ENCODE assay signal across 8 mouse cellular contexts in genomic region chr14:19839600-19840332, GRCm38 (mm10). TPM values are rescaled to one million over a fixed set of nuclear protein-coding genes. Genes with fewer than 3 reads are reported as not detected.
DNase-seq lines count a peak whose midpoint lies in the region; ATAC-seq and TF ChIP-seq lines count a peak whose summit lies in the region.

No protein-coding gene starts in this region.

- H3K36me3 ChIP-seq in G1E (replicated peaks), result no peaks in the 10 kb centered on the region
- H3K36me3 ChIP-seq in forebrain, embryonic 14.5 days (ENCODE audit: control insufficient read depth, insufficient read depth, low read length), result no peaks in the 10 kb centered on the region
- no peaks in the 10 kb centered on the region for H3K36me3 ChIP-seq in liver, postnatal 0 days (replicated peaks; ENCODE audit: insufficient read depth, low read length)
- H3K36me3 ChIP-seq in neural tube, embryonic 13.5 days, result no peaks in the 10 kb centered on the region

- ATAC-seq in G1E (ENCODE audit: extremely low read depth, insufficient number of reproducible peaks, low FRiP score, poor library complexity, severe bottlenecking), result no peak
- peak; percentile 73 for ATAC-seq in forebrain, embryonic 14.5 days
- peak; percentile 19; the same call in 1 of the 2 replicates for ATAC-seq in liver, postnatal 0 days
- peak; percentile 85 for ATAC-seq in neural tube, embryonic 13.5 days (ENCODE audit: low read depth)

- peaks cover 7% of the 10 kb centered on the region for H3K9me3 ChIP-seq in G1E (replicated peaks)
- no peaks in the 10 kb centered on the region for H3K9me3 ChIP-seq in forebrain, embryonic 14.5 days (replicated peaks; ENCODE audit: control insufficient read depth, low read length)
- no peaks in the 10 kb centered on the region for H3K9me3 ChIP-seq in liver, postnatal 0 days (ENCODE audit: low read length)
- H3K9me3 ChIP-seq in neural tube, embryonic 13.5 days, result no peaks in the 10 kb centered on the region

- DNase-seq in G1E (ENCODE audit: low spot score), result peak; percentile 28
- DNase-seq in cerebellum, adult 11 months, result peak; percentile 58
- peak; percentile 79 for DNase-seq in forebrain, embryonic 14.5 days (ENCODE audit: low spot score)
- peak; percentile 69 to 81 for DNase-seq in heart, postnatal 10 days
- DNase-seq in kidney, postnatal 4 days, result peak; percentile 78 to 82
- peak; percentile 64 for DNase-seq in liver, postnatal 0 days
- DNase-seq in thymus, postnatal 10 days (ENCODE audit: low spot score in 2 of 2), result peak; percentile 22 to 72

- peak; percentile 34; the same call in 1 of the 2 replicates for TF ChIP-seq CTCF in G1E (IDR thresholded peaks at IDR 0.05; ENCODE audit: low read depth, low read length)
- TF ChIP-seq CTCF in liver, postnatal 0 days (IDR thresholded peaks at IDR 0.05; ENCODE audit: low read depth), result peak; percentile 80

- no peak overlapping the region for H3K27ac ChIP-seq in forebrain, embryonic 14.5 days (ENCODE audit: low read depth, low read length)
- H3K27ac ChIP-seq in liver, postnatal 0 days (ENCODE audit: low read depth), result no peak overlapping the region
- no peak overlapping the region for H3K27ac ChIP-seq in neural tube, embryonic 13.5 days (replicated peaks)

- no peak for TF ChIP-seq EP300 in liver, postnatal 0 days (IDR thresholded peaks at IDR 0.05; ENCODE audit: low read depth)

- peak overlapping the region; percentile 37 for H3K4me2 ChIP-seq in forebrain, embryonic 14.5 days (ENCODE audit: low read length)
- peak overlapping the region; percentile 67 for H3K4me2 ChIP-seq in liver, postnatal 0 days (ENCODE audit: low read depth, low read length)
- peak overlapping the region; percentile 50 for H3K4me2 ChIP-seq in neural tube, embryonic 13.5 days

- intact Hi-C loops in heart, postnatal 10 days (cut with DNase I), result loop anchor here (1.0 to 5.0 kb wide), 3 partner anchors 137 to 418 kb away; partner anchors contain the start of gene Gng2

- H3K4me3 ChIP-seq in G1E (ENCODE audit: low read depth, low read length), result peak overlapping the region; percentile 30; the same call in 1 of the 2 replicates
- H3K4me3 ChIP-seq in forebrain, embryonic 14.5 days (ENCODE audit: low read depth, low read length), result no peak overlapping the region
- peak overlapping the region; percentile 32 for H3K4me3 ChIP-seq in liver, postnatal 0 days (ENCODE audit: low read depth, low read length)
- peak overlapping the region; percentile 16; the same call in 1 of the 2 replicates for H3K4me3 ChIP-seq in neural tube, embryonic 13.5 days

- peaks cover 30% of the 10 kb centered on the region for H3K27me3 ChIP-seq in G1E (ENCODE audit: insufficient read depth, low read length)
- H3K27me3 ChIP-seq in forebrain, embryonic 14.5 days (replicated peaks; ENCODE audit: control insufficient read depth, insufficient read depth, low read length), result no peaks in the 10 kb centered on the region
- no peaks in the 10 kb centered on the region for H3K27me3 ChIP-seq in liver, postnatal 0 days (ENCODE audit: insufficient read depth, low read length)
- no peaks in the 10 kb centered on the region for H3K27me3 ChIP-seq in neural tube, embryonic 13.5 days

- H3K4me1 ChIP-seq in G1E (ENCODE audit: insufficient read depth, low read depth, low read length), result peaks cover 12% of the 10 kb centered on the region
- no peaks in the 10 kb centered on the region for H3K4me1 ChIP-seq in forebrain, embryonic 14.5 days (ENCODE audit: control insufficient read depth, insufficient read depth, low read length)
- peaks cover 3% of the 10 kb centered on the region; the same call in 1 of the 2 replicates for H3K4me1 ChIP-seq in liver, postnatal 0 days (ENCODE audit: insufficient read depth)
- H3K4me1 ChIP-seq in neural tube, embryonic 13.5 days (replicated peaks), result 0 out of 2 replicates have a peak, but pooled peaks cover 3% of the 10 kb centered on the region

- WGBS in forebrain, embryonic 14.5 days, result 23% methylated on average over 15 of the region's 15 CpGs
- 27% methylated on average over 15 of the region's 15 CpGs for WGBS in liver, postnatal 0 days (ENCODE audit: insufficient replicate concordance)
- WGBS in neural tube, embryonic 13.5 days, result 26% methylated on average over 15 of the region's 15 CpGs

- H3K9ac ChIP-seq in forebrain, embryonic 14.5 days (ENCODE audit: low read length), result no peak overlapping the region; the same call in 1 of the 2 replicates
- peak overlapping the region; percentile 41; the same call in 1 of the 2 replicates for H3K9ac ChIP-seq in liver, postnatal 0 days (replicated peaks)
- peak overlapping the region; percentile 59; the same call in 1 of the 2 replicates for H3K9ac ChIP-seq in neural tube, embryonic 13.5 days

RNA-seq across cellular contexts. Expression of gene Rtraf, which starts 16.1 kb away (rescaled TPM):
- total RNA-seq in G1E (2014; fragmentation: Nextera tagmentation), result 161 and 191 TPM in 2 replicates
- total RNA-seq in G1E (2017), result 120 TPM in 2 replicates
- 269 and 392 TPM in 2 replicates for polyA plus RNA-seq in G1E (2012)
- polyA plus RNA-seq in forebrain, embryonic 14.5 days (2014; fragmentation: Nextera tagmentation; extraction: Ambion mirVana), result 215 and 252 TPM in 2 replicates
- total RNA-seq in heart, postnatal 10 days (2021), result 10 to 100 TPM; 75.5 to 77.7 TPM
- 100 and 106 TPM in 2 replicates for polyA plus RNA-seq in liver, postnatal 0 days (2015; fragmentation: Nextera tagmentation; extraction: Ambion mirVana)
- 213 and 226 TPM in 2 replicates for polyA plus RNA-seq in neural tube, embryonic 13.5 days (2015; fragmentation: Nextera tagmentation; extraction: Ambion mirVana)

Comparison
In these comparisons a context has a peak if more than half of its experiments do, and no peak if none do; other contexts are left out.
1. DNase-seq: peak in every context shown above with its lines; median percentile 80 in kidney, postnatal 4 days; 79 in forebrain, embryonic 14.5 days; 75 in heart, postnatal 10 days; 64 in liver, postnatal 0 days; 58 in cerebellum, adult 11 months; 47 in thymus, postnatal 10 days; 28 in G1E.